Mouse (Mus musculus) liver, embryonic 13.5 days (tissue): ENCODE measurements around the gene Rras. TPM values are rescaled to one million over a fixed set of nuclear protein-coding genes. Genes with fewer than 3 reads are reported as not detected.
"Not testable (repeated sequence)": the region's sequence is repeated elsewhere in the genome, so short reads cannot be mapped to it uniquely, and the experiment has no call there.

ENCODE experiments used
- ATAC-seq: fragments of 200-750 bp; cut with Nextera tagmentation; 2 replicates; pipeline ENCODE4 v1.8.0; 2017; ENCODE audit warnings: low read depth, mild to moderate bottlenecking, moderate number of reproducible peaks, moderate library complexity
- DNase-seq: peaks from one replicate; pipeline ENCODE4 v3.0.0; 2022
- H3K27ac ChIP-seq: fragments of 300-500 bp; sonication (generic); 2 replicates; pipeline ENCODE4 v1.5.1; 2015; ENCODE audit warnings: moderate library complexity, mild to moderate bottlenecking, inconsistent platforms
- H3K27me3 ChIP-seq: fragments of 300-500 bp; sonication (generic); 2 replicates; pipeline ENCODE4 v1.6.1; 2015; ENCODE audit warnings: mild to moderate bottlenecking, inconsistent platforms
- H3K36me3 ChIP-seq: fragments of 300-500 bp; sonication (generic); 2 replicates; pipeline ENCODE4 v1.6.1; 2015; ENCODE audit warnings: mild to moderate bottlenecking, inconsistent platforms
- H3K4me1 ChIP-seq: fragments of 300-500 bp; sonication (generic); replicated peaks from 2 replicates; pipeline ENCODE4 v1.6.1; 2015; ENCODE audit warnings: inconsistent platforms
- H3K4me2 ChIP-seq: fragments of 300-500 bp; sonication (generic); 2 replicates; pipeline ENCODE4 v1.6.1; 2015; ENCODE audit warnings: inconsistent platforms, mild to moderate bottlenecking, moderate library complexity
- H3K4me3 ChIP-seq: fragments of 300-500 bp; sonication (generic); replicated peaks from 2 replicates; pipeline ENCODE4 v1.5.1; 2015; ENCODE audit warnings: mild to moderate bottlenecking, inconsistent platforms
- H3K9ac ChIP-seq: fragments of 300-500 bp; sonication (generic); 2 replicates; pipeline ENCODE4 v1.6.1; 2015; ENCODE audit warnings: mild to moderate bottlenecking, inconsistent platforms
- H3K9me3 ChIP-seq: fragments of 300-500 bp; sonication (generic); replicated peaks from 2 replicates; pipeline ENCODE4 v1.6.1; 2016; ENCODE audit warnings: inconsistent platforms
- WGBS: fragments of 180-500 bp; shearing (Covaris S2); methylation state at CpG from one replicate; pipeline ENCODE4 v1.1.7; 2015; ENCODE audit not compliant: insufficient replicate concordance; 5-methylcytosine and 5-hydroxymethylcytosine counted together
- polyA plus RNA-seq: library from polyadenylated mRNA; unstranded; fragments of >200 nt; fragmentation: Nextera tagmentation; extraction: Ambion mirVana; gene quantifications from 2 replicates; pipeline ENCODE4 v1.2.1, GENCODE M21; 2015

Rras gene
- polyA plus RNA-seq, 1 experiment from 2014 or later: 14.4 TPM

GRCm38 (mm10) chr7:45015344-45015956, 2.3 kb upstream of the Rras start:
- Histone ChIP-seq H3K36me3 (peaks cover 36% of the 10 kb centered on the region), H3K27ac (peak overlapping the region; percentile 97), H3K9me3 (no peaks in the 10 kb centered on the region), H3K4me2 (peak overlapping the region; percentile 97), H3K4me1 (peaks cover 60% of the 10 kb centered on the region), H3K4me3 (peak overlapping the region; percentile 92), H3K27me3 (peaks cover 25% of the 10 kb centered on the region), H3K9ac (peak overlapping the region; percentile 96)
- under 1% methylated on average over 20 of the region's 20 CpGs for WGBS
- ATAC-seq (no peak), DNase-seq (no peak)

GRCm38 (mm10) chr7:45015957-45016612, 1.7 kb upstream of the Rras start, which contains the start of gene Scaf1:
Gene Scaf1 (minus strand): TSS chr7:45016363.
- WGBS: under 1% methylated on average over 68 of the region's 69 CpGs

GRCm38 (mm10) chr7:45016761-45017160, 1.0 kb upstream of the Rras start:
- ATAC-seq (no peak), DNase-seq (no peak)
- peak overlapping the region; percentile 96 for H3K9ac ChIP-seq
- WGBS: under 1% methylated on average over 4 of the region's 4 CpGs
- peak overlapping the region; percentile 97 for H3K4me2 ChIP-seq
- H3K27ac ChIP-seq: peak overlapping the region; percentile 97
- peaks cover 23% of the 10 kb centered on the region for H3K36me3 ChIP-seq
- H3K4me3 ChIP-seq: peak overlapping the region; percentile 92
- H3K4me1 ChIP-seq: peaks cover 60% of the 10 kb centered on the region
- peaks cover 33% of the 10 kb centered on the region for H3K27me3 ChIP-seq
- no peaks in the 10 kb centered on the region for H3K9me3 ChIP-seq

More at GRCm38 (mm10) chr7:45015957-45016612, 1.7 kb upstream of the Rras start, which contains the start of gene Scaf1:
- DNase-seq: peak; percentile 99
- Histone ChIP-seq H3K4me1 (peaks cover 60% of the 10 kb centered on the region), H3K9me3 (no peaks in the 10 kb centered on the region), H3K4me3 (peak within 1 kb of the TSS; percentile 92), H3K4me2 (peak within 1 kb of the TSS; percentile 97), H3K9ac (peak within 1 kb of the TSS; percentile 96), H3K36me3 (peaks cover 29% of the 10 kb centered on the region), H3K27me3 (peaks cover 31% of the 10 kb centered on the region), H3K27ac (peak within 1 kb of the TSS; percentile 97)
- peak; percentile 77 for ATAC-seq

- DNase-seq: no peak
- peak overlapping the region; percentile 40 for H3K27ac ChIP-seq
- no peak for ATAC-seq
- no peaks in the 10 kb centered on the region for H3K9me3 ChIP-seq
- 25% methylated on average over 8 of the region's 8 CpGs for whole genome bisulfite sequencing
- peak overlapping the region; percentile 92; the same call in 1 of the 2 replicates for H3K4me3 ChIP-seq
- H3K4me1 ChIP-seq: peaks cover 43% of the 10 kb centered on the region
- H3K36me3 ChIP-seq: no peaks in the 10 kb centered on the region
- H3K27me3 ChIP-seq: peaks cover 33% of the 10 kb centered on the region
- H3K4me2 ChIP-seq: peak overlapping the region; percentile 97
- H3K9ac ChIP-seq: peak overlapping the region; percentile 40; the same call in 1 of the 2 replicates
These were observed 1.3 kb downstream of the Rras start for GRCm38 (mm10) chr7:45019031-45019571.

GRCm38 (mm10) chr7:45020225-45020624, 2.5 kb downstream of the Rras start:
- H3K9me3 ChIP-seq: no peaks in the 10 kb centered on the region
- H3K27me3 ChIP-seq: peaks cover 33% of the 10 kb centered on the region
- no peak for ATAC-seq
- no peak overlapping the region for H3K27ac ChIP-seq
- no peaks in the 10 kb centered on the region for H3K36me3 ChIP-seq
- H3K4me1 ChIP-seq: peaks cover 33% of the 10 kb centered on the region
- no peak overlapping the region for H3K9ac ChIP-seq
- DNase-seq: no peak
- no peak overlapping the region for H3K4me3 ChIP-seq
- 63% methylated on average over 9 of the region's 9 CpGs for WGBS
- H3K4me2 ChIP-seq: no peak overlapping the region

GRCm38 (mm10) chr7:45023711-45024110, 6.0 kb downstream of the Rras start:
- not testable (repeated sequence) for H3K27ac ChIP-seq, H3K4me2 ChIP-seq, ATAC-seq, H3K9me3 ChIP-seq, DNase-seq, H3K4me3 ChIP-seq, H3K9ac ChIP-seq
- peaks cover 15% of the 10 kb centered on the region for H3K36me3 ChIP-seq
- peaks cover 25% of the 10 kb centered on the region for H3K27me3 ChIP-seq
- H3K4me1 ChIP-seq: peaks cover 27% of the 10 kb centered on the region
- WGBS: 59% methylated on average over 5 of the region's 5 CpGs

- Histone ChIP-seq H3K9ac (no peak overlapping the region), H3K4me3 (no peak overlapping the region), H3K36me3 (peaks cover 23% of the 10 kb centered on the region), H3K9me3 (no peaks in the 10 kb centered on the region), H3K27ac (no peak overlapping the region), H3K27me3 (peaks cover 17% of the 10 kb centered on the region), H3K4me1 (peaks cover 18% of the 10 kb centered on the region), H3K4me2 (no peak overlapping the region)
- ATAC-seq: no peak
- no peak for DNase-seq
- 67% methylated on average over 15 of the region's 15 CpGs for WGBS
These were observed 6.8 kb downstream of the Rras start for GRCm38 (mm10) chr7:45024281-45025248.

GRCm38 (mm10) chr7:45025601-45026220, 8.0 kb downstream of the Rras start:
- Histone ChIP-seq H3K9me3 (no peaks in the 10 kb centered on the region), H3K4me2 (no peak overlapping the region), H3K27me3 (peaks cover 6% of the 10 kb centered on the region; the same call in 1 of the 2 replicates), H3K4me3 (no peak overlapping the region), H3K27ac (0 out of 2 replicates have a peak overlapping the region, but pooled peaks have one; percentile 10), H3K9ac (no peak overlapping the region), H3K4me1 (peaks cover 18% of the 10 kb centered on the region), H3K36me3 (peaks cover 35% of the 10 kb centered on the region)
- ATAC-seq (no peak), DNase-seq (no peak)
- WGBS: 57% methylated on average over 8 of the region's 8 CpGs

GRCm38 (mm10) chr7:45026256-45026655, 8.5 kb downstream of the Rras start:
- Histone ChIP-seq H3K4me2 (no peak overlapping the region), H3K4me3 (no peak overlapping the region), H3K9ac (no peak overlapping the region), H3K36me3 (peaks cover 40% of the 10 kb centered on the region), H3K9me3 (no peaks in the 10 kb centered on the region), H3K27me3 (0 out of 2 replicates have a peak, but pooled peaks cover under 1% of the 10 kb centered on the region), H3K27ac (no peak overlapping the region), H3K4me1 (peaks cover 18% of the 10 kb centered on the region)
- DNase-seq (no peak), ATAC-seq (no peak)
- WGBS: 72% methylated on average over 2 of the region's 2 CpGs

GRCm38 (mm10) chr7:45027761-45028160, 10.0 kb downstream of the Rras start:
- Histone ChIP-seq H3K9ac (no peak overlapping the region), H3K4me2 (no peak overlapping the region), H3K36me3 (peaks cover 55% of the 10 kb centered on the region), H3K4me3 (no peak overlapping the region), H3K27me3 (no peaks in the 10 kb centered on the region), H3K27ac (no peak overlapping the region), H3K9me3 (no peaks in the 10 kb centered on the region), H3K4me1 (peaks cover 18% of the 10 kb centered on the region)
- 79% methylated on average over 9 of the region's 9 CpGs for WGBS
- ATAC-seq (no peak; the same call in 1 of the 2 replicates), DNase-seq (no peak)
